Mouse (Mus musculus) v-Abl transformed pro-B cells (cell line): Measurements from ENCODE around the gene Irak3.

Experiments used
- in situ Hi-C, 2 experiments: fragments of 400-800 bp; cut with MboI; formaldehyde crosslinking; loops; one replicate each; pipeline ENCODE4 v1.15.1; 2025; ENCODE audit not compliant: unreplicated experiment in 2 of 2

Gene Irak3

DNA sequence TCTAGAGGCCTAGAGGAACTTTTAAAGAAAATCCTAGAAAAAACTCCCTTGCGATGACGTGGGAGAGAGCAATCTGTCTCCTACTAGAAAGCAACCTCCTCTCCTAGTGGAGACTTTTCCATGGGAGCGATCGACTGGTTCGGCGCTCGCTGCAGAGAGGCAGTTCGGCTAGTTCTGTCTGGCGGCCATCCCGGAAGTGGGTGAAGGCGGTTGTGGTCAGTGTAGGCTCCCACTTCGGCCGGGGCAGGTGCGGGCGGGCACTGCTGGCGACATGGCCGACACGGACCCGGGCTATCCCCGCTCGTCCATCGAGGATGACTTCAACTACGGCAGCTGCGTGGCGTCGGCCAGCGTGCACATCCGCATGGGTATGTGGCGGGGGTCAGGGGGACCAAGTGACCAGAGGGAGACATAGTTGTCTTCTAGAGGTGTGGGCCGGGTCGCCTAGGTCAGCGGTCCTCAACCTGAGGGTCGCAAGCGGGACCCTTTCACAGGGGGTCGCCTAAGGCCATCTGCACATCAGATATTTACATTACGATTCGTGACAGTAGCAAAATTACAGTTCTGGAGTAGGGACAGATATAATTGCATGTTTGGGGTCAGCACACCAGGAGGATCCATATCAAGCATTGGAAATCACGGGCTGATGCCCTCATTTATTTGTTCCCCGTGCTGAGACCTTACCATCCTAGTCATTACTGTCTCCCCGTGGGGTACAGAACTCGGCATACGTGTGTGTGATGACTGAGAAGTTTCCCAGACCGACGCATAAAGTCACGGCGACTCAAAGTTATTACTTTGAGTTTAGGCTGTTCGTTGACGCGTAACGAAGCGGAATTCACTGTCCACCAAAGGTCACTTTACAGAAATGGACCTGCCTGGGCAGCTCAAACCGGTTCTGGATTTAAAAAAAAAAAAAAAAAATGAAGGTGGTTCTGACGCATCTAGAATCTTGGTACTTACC is 6.9 kb upstream of the Irak3 start:
- in situ Hi-C loops, result loop anchor here in 1 of 2 experiments (10.0 kb wide), 2 partner anchors 1276 to 1416 kb away; partner anchors contain the start of gene Xpot

- in situ Hi-C loops, result loop anchor here in 1 of 2 experiments (10.0 kb wide), 2 partner anchors 1277 to 1417 kb away; partner anchors contain the start of gene Xpot
Observed at GRCm38 (mm10) chr10:120208015-120208414, 6.1 kb upstream of the Irak3 start.

GRCm38 (mm10) chr10:120204591-120205210 is 2.8 kb upstream of the Irak3 start:
- in situ Hi-C loops, result loop anchor here in 1 of 2 experiments (10.0 kb wide), 2 partner anchors 1280 to 1420 kb away; partner anchors contain the start of gene Xpot

- in situ Hi-C loops, result loop anchor here in 1 of 2 experiments (10.0 kb wide), 2 partner anchors 1282 to 1422 kb away; partner anchors contain the start of gene Xpot
Observed at GRCm38 (mm10) chr10:120202467-120203250, 729 bp upstream of the Irak3 start.

DNA sequence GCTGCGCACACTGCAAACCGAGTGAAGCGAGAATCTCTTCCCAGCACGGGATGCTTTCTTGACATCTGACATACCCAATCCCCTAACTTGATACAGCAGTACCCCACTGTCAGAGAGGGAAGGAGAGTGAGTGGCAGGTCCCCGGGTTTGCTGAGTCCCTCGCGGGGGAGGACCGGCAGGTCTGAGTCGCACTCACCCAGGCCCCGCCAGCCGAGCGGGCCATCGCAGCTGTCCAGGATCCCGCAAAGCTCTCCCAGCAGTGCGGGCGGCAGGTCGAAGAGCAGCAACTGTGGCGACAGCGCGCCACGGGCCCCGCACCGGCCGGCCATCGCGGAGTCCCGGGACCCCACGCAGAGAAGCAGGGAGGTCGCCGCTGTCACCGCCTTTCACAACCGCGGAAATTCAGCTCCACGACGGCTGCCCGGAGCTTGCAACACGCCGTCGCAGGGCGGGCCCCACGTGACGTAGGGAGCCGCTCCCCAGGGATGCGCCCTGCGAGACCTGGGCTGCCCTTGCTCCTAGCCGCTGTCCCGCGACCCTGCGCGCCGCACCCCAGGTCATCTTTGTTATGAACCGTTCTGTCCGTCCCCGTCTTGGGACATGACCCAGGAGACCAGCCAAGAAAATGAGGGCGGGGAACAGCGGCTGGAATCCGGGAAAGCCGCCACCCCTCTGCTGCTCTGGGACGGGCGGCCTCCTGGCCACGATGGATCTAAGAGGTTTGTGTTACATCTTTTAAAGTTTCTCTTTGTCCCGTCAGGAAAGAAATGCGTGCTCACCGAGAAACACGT is 604 bp downstream of the Irak3 start, which contains the start of gene Tmbim4:
Gene Tmbim4 (plus strand): TSS at position 460 of the 791 bp plus-strand sequence.
- in situ Hi-C loops, result loop anchor here in 1 of 2 experiments (10.0 kb wide), 2 partner anchors 1283 to 1423 kb away; partner anchors contain the start of gene Xpot

GRCm38 (mm10) chr10:120197061-120197835 is 4.7 kb downstream of the Irak3 start:
- in situ Hi-C loops, result loop anchor here in 1 of 2 experiments (10.0 kb wide), 2 partner anchors 792 to 1168 kb away; partner anchors contain the start of gene Gns

- in situ Hi-C loops, result loop anchor here in 1 of 2 experiments (10.0 kb wide), 2 partner anchors 788 to 1172 kb away; partner anchors contain the start of gene Gns
Observed at GRCm38 (mm10) chr10:120193255-120193654, 8.7 kb downstream of the Irak3 start.

- in situ Hi-C loops, result loop anchor here in 1 of 2 experiments (10.0 kb wide), 2 partner anchors 787 to 1173 kb away; partner anchors contain the start of gene Gns
Observed at GRCm38 (mm10) chr10:120192278-120192677, 9.7 kb downstream of the Irak3 start.

- in situ Hi-C loops, result loop anchor here in 1 of 2 experiments (10.0 kb wide), 2 partner anchors 786 to 1174 kb away; partner anchors contain the start of gene Gns
Observed at GRCm38 (mm10) chr10:120191165-120191564, 10.8 kb downstream of the Irak3 start.

DNA sequence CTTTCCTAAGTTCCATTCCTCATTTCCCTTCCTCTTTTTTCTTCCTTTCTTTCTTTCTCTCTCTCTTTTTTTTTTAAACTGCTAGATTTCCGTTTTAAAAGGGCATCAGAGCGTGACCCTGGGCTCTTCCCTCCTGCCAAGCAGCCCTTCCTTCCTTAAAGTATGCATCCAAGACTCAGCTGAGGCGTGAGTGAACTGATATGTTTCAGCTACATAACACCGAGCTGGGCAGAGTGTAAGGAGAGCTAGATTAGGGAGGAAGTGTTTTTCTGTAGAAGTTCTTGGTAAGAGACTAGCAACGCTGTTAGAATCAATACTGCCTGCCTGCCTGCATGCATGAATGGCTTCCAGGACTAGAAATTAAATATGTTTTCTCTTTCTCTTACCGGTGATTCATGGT is 12.1 kb downstream of the Irak3 start:
- in situ Hi-C loops, result loop anchor here in 1 of 2 experiments (10.0 kb wide), 2 partner anchors 785 to 1175 kb away; partner anchors contain the start of gene Gns

GRCm38 (mm10) chr10:120189276-120189675 is 12.7 kb downstream of the Irak3 start:
- in situ Hi-C loops, result no loop called here

- in situ Hi-C loops, result no loop called here
Observed at GRCm38 (mm10) chr10:120188513-120188912, 13.4 kb downstream of the Irak3 start.

DNA sequence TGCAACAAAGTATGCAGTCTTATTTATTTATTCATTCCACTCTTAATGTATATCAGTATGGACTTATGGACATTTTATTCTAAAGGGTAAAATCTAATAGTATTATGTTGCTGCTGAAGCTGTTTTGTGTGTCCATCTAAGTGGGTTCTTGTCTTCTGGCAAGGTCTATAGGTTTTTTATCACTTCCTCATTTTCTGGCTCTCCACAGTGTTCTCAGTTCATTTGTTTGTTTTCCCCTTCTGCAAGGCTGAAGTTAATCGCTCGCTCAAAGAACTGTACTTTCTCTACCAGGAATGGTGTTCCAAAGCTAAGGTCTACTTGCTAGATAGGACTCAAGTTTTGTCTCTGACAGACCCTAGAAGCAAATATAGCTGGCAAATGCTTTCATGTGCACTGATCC is 18.6 kb downstream of the Irak3 start:
- in situ Hi-C loops, result loop anchor here (5.0 kb wide), 1 partner anchor 44 kb away; the partner anchor contains the start of gene Llph (in 2 of the 2)

DNA sequence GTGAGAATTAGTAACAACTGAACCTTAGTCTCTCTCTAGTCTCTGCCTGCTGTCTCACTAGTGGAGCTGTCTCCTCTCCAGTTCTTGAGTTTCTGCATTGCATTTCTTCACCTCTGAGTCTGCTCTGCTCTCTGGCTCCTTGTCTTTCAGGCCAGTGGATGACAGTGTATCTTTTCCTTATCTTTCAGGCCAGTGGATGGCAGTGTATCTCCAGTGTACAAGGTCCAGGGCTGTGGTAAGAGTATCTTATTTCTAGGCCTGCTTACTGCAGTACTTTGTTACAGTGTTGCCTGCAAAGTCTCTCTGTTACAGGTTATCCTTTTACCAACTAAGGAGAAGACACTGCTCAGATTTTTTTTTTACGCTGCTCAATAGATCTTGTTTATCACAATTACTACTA is 19.0 kb downstream of the Irak3 start:
- in situ Hi-C loops, result loop anchor here (5.0 kb wide), 1 partner anchor 44 kb away; the partner anchor contains the start of gene Llph (in 2 of the 2)

- in situ Hi-C loops, result no loop called here
Observed at GRCm38 (mm10) chr10:120174192-120174705, 27.7 kb downstream of the Irak3 start.

DNA sequence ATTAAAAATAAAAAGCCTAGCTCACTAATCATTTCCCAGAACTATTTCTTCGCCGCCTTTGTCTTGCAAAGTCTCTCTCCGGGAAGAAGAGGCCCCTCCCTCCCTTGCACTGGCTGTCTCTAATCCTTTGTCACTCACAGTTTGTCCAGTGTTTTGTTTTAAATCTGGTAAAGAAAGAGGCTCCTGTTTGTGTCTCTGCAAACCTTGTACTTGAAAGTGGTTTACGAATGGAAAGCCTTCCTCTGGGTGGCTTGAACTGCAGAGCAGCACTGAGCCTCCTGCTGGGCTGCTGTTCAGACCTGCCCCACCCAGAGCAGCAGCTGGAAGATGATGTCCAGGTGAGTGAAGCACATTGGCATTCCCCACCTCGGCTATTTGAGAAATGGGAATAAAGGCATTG is 30.6 kb downstream of the Irak3 start:
- in situ Hi-C loops, result no loop called here

DNA sequence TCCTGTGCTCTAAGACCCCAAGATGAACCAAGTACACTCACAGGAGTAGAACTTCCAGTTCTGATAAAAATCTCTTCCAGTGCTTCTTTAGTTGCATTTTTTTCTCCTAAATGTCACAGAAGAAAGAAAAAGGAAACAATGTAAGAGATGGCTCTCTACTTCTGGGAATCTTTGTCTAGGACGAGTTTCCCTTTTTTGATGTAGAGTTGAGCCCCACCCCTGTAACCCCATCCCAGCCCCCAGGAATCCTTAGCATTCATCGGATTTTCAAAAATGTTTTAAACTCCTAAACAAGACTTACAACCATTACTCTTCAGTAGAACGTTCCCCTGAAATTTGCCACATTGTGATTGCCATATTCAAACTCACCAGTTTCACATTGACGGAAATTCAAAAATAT is 31.7 kb downstream of the Irak3 start:
- in situ Hi-C loops, result no loop called here

GRCm38 (mm10) chr10:120169841-120170240 is 32.1 kb downstream of the Irak3 start:
- in situ Hi-C loops, result no loop called here
